Mouse (Mus musculus) testis, adult 2 months (tissue): ENCODE measurements around the gene 5730596B20Rik.

Experiments used
- CTCF ChIP-seq: fragments of 200-500 bp; IDR thresholded peaks from 2 replicates; pipeline ENCODE4 v1.5.1; 2012; ENCODE audit warnings: low read depth, mild to moderate bottlenecking, inconsistent platforms, low read length, moderate library complexity; ENCODE audit not compliant: control insufficient read depth, insufficient read depth, insufficient replicate concordance
- POLR2A ChIP-seq: fragments of 200-500 bp; IDR thresholded peaks from 2 replicates; pipeline ENCODE4 v1.6.1; 2012; ENCODE audit warnings: low read depth, mild to moderate bottlenecking, inconsistent platforms, low read length, moderate library complexity; ENCODE audit not compliant: control insufficient read depth

DNA sequence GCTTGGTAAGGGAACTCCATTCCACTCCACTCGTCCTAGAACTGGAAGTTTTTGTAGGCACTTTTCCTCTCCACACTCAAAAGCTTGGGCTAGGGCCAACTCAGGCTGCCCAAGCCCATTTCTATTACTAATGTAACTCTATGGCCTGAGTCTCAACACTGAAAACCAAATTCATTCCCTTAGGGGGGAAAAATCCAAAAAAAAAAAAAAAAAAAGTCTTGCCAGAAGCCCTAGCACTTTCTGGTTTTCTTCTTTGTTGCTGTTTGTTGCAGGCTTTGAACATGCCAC lies 15.3 kb upstream of the 5730596B20Rik start:
- TF ChIP-seq CTCF (no peak), POLR2A (no peak)
